Mouse (Mus musculus): ENCODE results near the gene Gm3317. TPM values are rescaled to one million over a fixed set of nuclear protein-coding genes. Genes with fewer than 3 reads are reported as not detected.
"Not testable (repeated sequence)": the region's sequence is repeated elsewhere in the genome, so short reads cannot be mapped to it uniquely, and the experiment has no call there.

Gm3317 gene
- not detected for total RNA-seq (2021)

DNA sequence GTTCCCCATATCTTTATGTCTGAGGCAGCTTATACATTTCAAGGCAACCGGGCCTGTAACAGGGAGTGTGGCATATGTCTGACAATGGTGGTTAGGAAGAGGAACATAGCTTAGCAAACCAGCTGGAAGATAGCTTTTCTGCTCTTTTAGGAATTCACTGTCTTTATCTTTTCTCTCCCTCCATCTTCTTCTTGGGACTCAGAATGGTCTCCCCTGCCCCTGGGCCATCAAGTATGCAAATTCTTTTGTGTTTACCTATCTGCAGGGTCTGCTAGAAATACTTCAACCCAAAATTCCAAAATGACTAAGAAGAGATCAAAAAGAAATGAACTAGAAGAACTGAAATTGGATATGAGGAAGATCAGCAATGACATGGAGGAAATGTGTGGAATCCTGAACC is at the start of gene Gm3317:
Gene Gm3317, plus strand, starts transcription at position 301 of the 400 bp plus-strand sequence.
- intact Hi-C loops (cut with DNase I); DNase-seq (ENCODE audit: low spot score in 2 of 2): not testable (repeated sequence)

DNA sequence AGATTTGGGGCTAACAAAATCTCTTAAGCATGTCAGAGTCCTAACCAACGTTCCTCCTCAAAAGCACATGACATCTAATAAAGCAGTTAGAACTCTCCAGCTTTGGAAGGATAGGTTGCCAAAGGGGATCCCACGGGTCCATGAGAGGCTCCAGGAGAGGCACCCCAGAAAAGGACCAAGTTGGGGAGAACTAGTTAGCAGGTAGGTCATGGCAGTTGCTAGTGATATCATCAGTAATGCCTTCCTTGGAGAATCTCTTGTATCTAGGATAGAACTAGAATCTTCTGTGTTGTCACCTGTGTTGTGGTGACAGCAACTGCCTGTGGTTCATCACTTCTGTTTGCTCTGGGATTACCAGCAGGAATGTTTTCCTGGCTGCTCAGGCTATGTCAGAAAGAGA is 33.1 kb upstream of the Gm3317 start, which contains the start of gene Gm8279:
Gene Gm8279, plus strand, starts transcription at position 301 of the 400 bp plus-strand sequence.
- DNase-seq (ENCODE audit: low spot score in 2 of 2); intact Hi-C loops (cut with DNase I): not testable (repeated sequence)

DNA sequence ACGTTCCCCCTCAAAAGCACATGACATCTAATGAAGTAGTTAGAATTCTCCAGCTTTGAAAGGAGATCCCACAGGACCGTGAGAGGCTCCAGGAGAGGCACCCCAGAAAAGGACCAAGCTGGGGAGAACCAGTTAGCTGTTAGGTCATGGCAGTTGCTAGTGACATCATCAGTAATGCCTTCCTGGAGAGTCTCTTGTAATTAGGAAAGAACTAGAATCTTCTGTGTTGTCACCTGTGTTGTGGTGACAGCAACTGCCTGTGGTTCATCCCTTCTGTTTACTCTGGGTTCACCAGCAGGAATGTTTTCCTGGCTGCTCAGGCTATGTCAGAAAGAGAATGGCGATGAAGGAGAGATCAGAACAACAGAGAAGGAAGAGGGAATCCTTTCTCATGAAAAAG is 21.2 kb downstream of the Gm3317 start, which contains the start of gene Gm8271:
Gene Gm8271, plus strand, starts transcription at position 301 of the 400 bp plus-strand sequence.
- intact Hi-C loops (cut with DNase I); DNase-seq (ENCODE audit: low spot score in 2 of 2): not testable (repeated sequence)

Other genes starting within 250 kb of the Gm3317 start
- gene Gm8297, start 180.6 kb upstream of the Gm3317 start, total RNA-seq (2021), result not detected
- not detected for gene Gm3298, start 148.6 kb upstream of the Gm3317 start, total RNA-seq (2021)
- gene 4930555G01Rik, start 113.9 kb upstream of the Gm3317 start, total RNA-seq (2021), result not detected
- gene Gm8281, start 93.5 kb upstream of the Gm3317 start, total RNA-seq (2021), result 1 to 10 TPM; 1.4 to 2.2 TPM
- gene Gm8279, start 33.0 kb upstream of the Gm3317 start, total RNA-seq (2021), result not detected
- not detected for gene Gm8271, start 21.3 kb downstream of the Gm3317 start, total RNA-seq (2021)
- gene Gm3526, start 96.0 kb downstream of the Gm3317 start, total RNA-seq (2021), result not detected
- gene Gm3542, start 170.4 kb downstream of the Gm3317 start, total RNA-seq (2021), result not detected
- not detected for gene Gm3500, start 224.5 kb downstream of the Gm3317 start, total RNA-seq (2021)

All from left cerebral cortex, postnatal 36 days (tissue).